8 mouse cellular contexts compared by ENCODE assay signal in the genomic region with DNA sequence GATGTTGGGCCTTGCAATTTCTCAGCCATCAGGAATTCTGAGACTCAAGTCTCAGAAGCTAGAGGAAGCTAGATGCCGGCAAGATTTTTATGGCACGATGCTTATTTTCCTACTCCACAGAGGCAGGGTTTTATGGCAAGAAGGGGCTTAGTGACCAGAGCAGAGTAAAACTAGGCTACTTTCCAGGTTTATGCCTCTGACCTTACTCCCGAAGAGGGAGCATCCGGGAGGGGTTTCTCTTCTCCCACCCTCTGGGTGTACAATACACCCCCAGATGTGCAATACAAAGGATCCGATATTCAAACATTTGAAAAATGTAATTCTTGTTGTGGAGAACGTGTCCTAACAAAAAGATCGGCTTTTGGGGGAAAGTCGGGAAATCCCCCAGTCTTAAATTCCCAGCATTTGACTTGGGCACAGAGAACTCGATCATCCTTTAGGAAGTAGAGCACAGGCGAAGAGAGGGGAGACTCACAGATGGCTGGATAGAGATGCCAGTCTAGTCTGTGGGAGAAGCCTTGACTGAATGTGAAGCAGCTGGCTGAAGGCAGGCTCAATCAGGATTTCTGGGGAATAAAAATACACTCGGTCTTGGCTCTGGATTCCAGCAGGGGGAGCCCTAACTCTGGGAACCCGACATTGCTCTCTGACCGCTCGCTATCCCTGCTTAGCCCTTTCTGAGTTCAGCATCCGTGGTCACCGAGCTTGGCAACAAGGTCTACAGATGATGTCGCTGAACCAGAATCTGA. TPM values are rescaled to one million over a fixed set of nuclear protein-coding genes. Genes with fewer than 3 reads are reported as not detected.
DNase-seq lines count a peak whose midpoint lies in the region; ATAC-seq and TF ChIP-seq lines count a peak whose summit lies in the region.

No protein-coding gene starts in this region.

- peak overlapping the region; percentile 35; the same call in 1 of the 2 replicates for H3K27ac ChIP-seq in forebrain, embryonic 16.5 days (ENCODE audit: low read length)
- no peak overlapping the region for H3K27ac ChIP-seq in layer of hippocampus, adult 2 months
- no peak overlapping the region for H3K27ac ChIP-seq in lung, embryonic 15.5 days

- 0 out of 2 replicates have a peak overlapping the region, but pooled peaks have one; percentile 24 for H3K9ac ChIP-seq in forebrain, embryonic 16.5 days (replicated peaks; ENCODE audit: low read depth, low read length)
- H3K9ac ChIP-seq in lung, embryonic 15.5 days: no peak overlapping the region

- no peaks in the 10 kb centered on the region for H3K9me3 ChIP-seq in forebrain, embryonic 16.5 days (ENCODE audit: control insufficient read depth, low read length)
- H3K9me3 ChIP-seq in lung, embryonic 15.5 days: no peaks in the 10 kb centered on the region

- peaks cover 10% of the 10 kb centered on the region; the same call in 1 of the 2 replicates for H3K27me3 ChIP-seq in forebrain, embryonic 16.5 days (replicated peaks; ENCODE audit: control insufficient read depth, insufficient read depth, low read length)
- H3K27me3 ChIP-seq in lung, embryonic 15.5 days: peaks cover 12% of the 10 kb centered on the region

- peak; percentile 96 for ATAC-seq in forebrain, embryonic 16.5 days
- peak; percentile 49; the same call in 1 of the 2 replicates for ATAC-seq in lung, embryonic 15.5 days (ENCODE audit: borderline replicate concordance, extremely low read depth, low FRiP score, low TSS enrichment)

- 13% methylated on average over 17 of the region's 17 CpGs for WGBS in forebrain, embryonic 16.5 days
- WGBS in lung, embryonic 15.5 days: 25% methylated on average over 17 of the region's 17 CpGs

- peak; percentile 75 for DNase-seq in MN1 (ENCODE audit: low spot score)
- DNase-seq in cerebellum, adult 18-20 months: peak; percentile 74 to 83
- DNase-seq in heart, postnatal 4 days: peak; percentile 90
- DNase-seq in layer of hippocampus, adult 2 months (ENCODE audit: low spot score in 2 of 2): peak; percentile 86 to 90
- peak; percentile 82 for DNase-seq in ovary, postnatal 14 days (ENCODE audit: low spot score)
- peak; percentile 36 for DNase-seq in urinary bladder, postnatal 10 days (ENCODE audit: low spot score)

- H3K4me3 ChIP-seq in forebrain, embryonic 16.5 days (replicated peaks; ENCODE audit: low read length): no peak overlapping the region
- peak overlapping the region; percentile 22 for H3K4me3 ChIP-seq in layer of hippocampus, adult 2 months
- H3K4me3 ChIP-seq in lung, embryonic 15.5 days: no peak overlapping the region

- peaks cover 14% of the 10 kb centered on the region for H3K4me1 ChIP-seq in forebrain, embryonic 16.5 days (replicated peaks; ENCODE audit: control insufficient read depth, insufficient read depth, low read length)
- no peaks in the 10 kb centered on the region for H3K4me1 ChIP-seq in lung, embryonic 15.5 days

- peak; percentile 96 for TF ChIP-seq CTCF in layer of hippocampus, adult 2 months (conservative IDR thresholded peaks at IDR 0.05)

- H3K4me2 ChIP-seq in forebrain, embryonic 16.5 days (ENCODE audit: low read length): peak overlapping the region; percentile 47
- no peak overlapping the region for H3K4me2 ChIP-seq in lung, embryonic 15.5 days

- H3K36me3 ChIP-seq in forebrain, embryonic 16.5 days (ENCODE audit: control insufficient read depth, insufficient read depth): no peaks in the 10 kb centered on the region
- no peaks in the 10 kb centered on the region for H3K36me3 ChIP-seq in lung, embryonic 15.5 days

RNA-seq across cellular contexts. Expression of gene Cdca7, which starts 40.2 kb away (rescaled TPM):
- 98.8 and 109 TPM in 2 replicates for polyA plus RNA-seq in forebrain, embryonic 16.5 days (2015; fragmentation: Nextera tagmentation; extraction: Ambion mirVana)
- 10 to 100 TPM; 17.1 to 19.3 TPM for total RNA-seq in heart, postnatal 4 days (2021)
- total RNA-seq in layer of hippocampus, adult 2 months (2021): 1 to 10 TPM; 3.1 to 9.1 TPM
- 149 and 157 TPM in 2 replicates for polyA plus RNA-seq in lung, embryonic 15.5 days (2015; fragmentation: Nextera tagmentation; extraction: Ambion mirVana)

Comparison
In these comparisons a context has a peak if more than half of its experiments do, and no peak if none do; other contexts are left out.
1. DNase-seq: peak in every context shown above with its lines; median percentile 90 in heart, postnatal 4 days; 88 in layer of hippocampus, adult 2 months; 82 in ovary, postnatal 14 days; 78 in cerebellum, adult 18-20 months; 75 in MN1; 36 in urinary bladder, postnatal 10 days.